Mouse (Mus musculus) G1E (cell line): ENCODE measurements around the gene Dicer1.

Experiments
- CTCF ChIP-seq: IDR thresholded peaks from 2 replicates; pipeline ENCODE4 v1.5.1; 2012; ENCODE audit warnings: low read depth, low read length, inconsistent platforms, mixed read lengths
- GATA1 ChIP-seq: IDR thresholded peaks from 2 replicates; pipeline ENCODE4 v1.6.1; 2012; ENCODE audit warnings: borderline replicate concordance, low read length, inconsistent platforms, mixed read lengths
- POLR2AphosphoS5 ChIP-seq: IDR thresholded peaks from 2 replicates; pipeline ENCODE4 v1.6.1; 2012; ENCODE audit warnings: low read depth, low read length, inconsistent platforms; ENCODE audit not compliant: insufficient replicate concordance

- TF ChIP-seq CTCF, result no peak
- TF ChIP-seq GATA1, result no peak
- TF ChIP-seq POLR2AphosphoS5, result no peak
Observed at GRCm38 (mm10) chr12:104733165-104733564, 18.6 kb downstream of the Dicer1 start.
